Mouse (Mus musculus) liver, embryonic 16.5 days (tissue): ENCODE measurements around the gene Tas1r1. TPM values are rescaled to one million over a fixed set of nuclear protein-coding genes. Genes with fewer than 3 reads are reported as not detected.

Experiments used
- ATAC-seq: fragments of 200-750 bp; cut with Nextera tagmentation; 2 replicates; pipeline ENCODE4 v1.8.0; 2017; ENCODE audit warnings: low read depth, mild to moderate bottlenecking, moderate number of reproducible peaks, moderate library complexity
- H3K27ac ChIP-seq: fragments of 300-500 bp; sonication (generic); 2 replicates; pipeline ENCODE4 v1.5.1; 2014; ENCODE audit warnings: mild to moderate bottlenecking, low read length
- H3K27me3 ChIP-seq: fragments of 300-500 bp; sonication (generic); 2 replicates; pipeline ENCODE4 v1.6.1; 2014; ENCODE audit warnings: low read depth, low read length, mixed read lengths; ENCODE audit not compliant: control insufficient read depth, insufficient read depth
- H3K36me3 ChIP-seq: fragments of 300-500 bp; sonication (generic); 2 replicates; pipeline ENCODE4 v1.6.1; 2014; ENCODE audit warnings: mild to moderate bottlenecking; ENCODE audit not compliant: control insufficient read depth, insufficient read depth
- H3K4me1 ChIP-seq: fragments of 300-500 bp; sonication (generic); 2 replicates; pipeline ENCODE4 v1.6.1; 2014; ENCODE audit warnings: low read depth, low read length, mixed read lengths; ENCODE audit not compliant: control insufficient read depth
- H3K4me2 ChIP-seq: fragments of 300-500 bp; sonication (generic); 2 replicates; pipeline ENCODE4 v1.6.1; 2014; ENCODE audit warnings: low read depth, low read length, mixed read lengths
- H3K4me3 ChIP-seq: fragments of 300-500 bp; sonication (generic); 2 replicates; pipeline ENCODE4 v1.5.1; 2014; ENCODE audit warnings: low read depth, mild to moderate bottlenecking, low read length
- H3K9ac ChIP-seq: fragments of 300-500 bp; sonication (generic); 2 replicates; pipeline ENCODE4 v1.6.1; 2014; ENCODE audit warnings: low read depth, low read length
- H3K9me3 ChIP-seq: fragments of 300-500 bp; sonication (generic); replicated peaks from 2 replicates; pipeline ENCODE4 v1.6.1; 2016; ENCODE audit warnings: low read length; ENCODE audit not compliant: control insufficient read depth
- WGBS: fragments of 180-500 bp; shearing (Covaris S2); extraction: QIAGEN DNeasy Blood & Tissue Kit; methylation state at CpG from one replicate; pipeline ENCODE4 v1.1.7; 2014; ENCODE audit not compliant: insufficient replicate concordance; 5-methylcytosine and 5-hydroxymethylcytosine counted together
- polyA plus RNA-seq: library from polyadenylated mRNA; unstranded; fragments of >200 nt; fragmentation: Nextera tagmentation; extraction: Ambion mirVana; gene quantifications from 2 replicates; pipeline ENCODE4 v1.2.1, GENCODE M21; 2015

Gene Tas1r1
- polyA plus RNA-seq, 1 experiment from 2014 or later = 0.11 TPM

DNA sequence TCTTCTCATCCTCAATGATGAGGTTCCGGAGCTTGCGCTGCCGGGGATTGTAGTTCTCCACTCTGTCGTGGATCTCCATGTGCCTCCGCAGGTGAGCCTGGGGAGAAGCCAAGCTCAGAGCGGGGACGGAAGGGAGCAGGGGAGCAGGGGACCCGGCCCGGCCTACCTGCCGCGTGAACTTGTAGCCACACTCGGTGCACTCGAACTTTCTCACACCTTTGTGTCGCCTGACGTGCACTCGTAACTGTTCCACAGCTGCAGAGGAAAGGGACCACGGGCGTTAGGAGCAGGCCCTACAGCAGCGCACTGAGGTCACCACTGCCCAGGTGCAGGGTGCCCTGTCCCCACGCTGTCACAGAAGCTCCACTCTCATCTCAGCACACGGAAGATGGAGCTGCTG, 18.3 kb downstream of the Tas1r1 start:
- Histone ChIP-seq H3K4me3 (no peak overlapping the region), H3K27me3 (no peaks in the 10 kb centered on the region), H3K27ac (no peak overlapping the region), H3K9me3 (no peaks in the 10 kb centered on the region), H3K9ac (no peak overlapping the region), H3K4me2 (no peak overlapping the region), H3K36me3 (peaks cover 31% of the 10 kb centered on the region), H3K4me1 (peaks cover 6% of the 10 kb centered on the region)
- no peak for ATAC-seq
- WGBS = 85% methylated on average over 21 of the region's 21 CpGs

DNA sequence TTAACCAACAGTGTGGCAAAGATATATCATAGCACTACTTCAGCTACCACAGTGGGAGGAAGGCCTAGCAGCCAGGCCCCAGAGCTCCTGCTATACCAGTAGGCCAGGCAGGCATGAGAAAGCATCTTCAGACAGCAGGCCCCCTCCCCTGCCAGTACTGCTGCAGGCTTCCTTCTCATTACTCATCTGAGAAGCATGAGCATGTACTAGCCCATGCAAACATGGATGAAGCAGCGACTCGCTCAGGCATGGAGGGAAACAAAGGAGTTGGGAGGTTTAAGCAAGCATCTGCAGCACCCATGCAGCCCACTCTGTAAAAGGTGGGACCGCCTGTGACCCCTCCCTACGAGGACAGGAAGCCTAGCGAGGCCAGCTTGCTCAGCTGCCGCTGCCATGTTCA, 19.3 kb downstream of the Tas1r1 start:
- Histone ChIP-seq H3K27ac (no peak overlapping the region), H3K4me1 (peaks cover 2% of the 10 kb centered on the region), H3K36me3 (peaks cover 34% of the 10 kb centered on the region), H3K27me3 (no peaks in the 10 kb centered on the region), H3K9ac (no peak overlapping the region), H3K4me2 (no peak overlapping the region), H3K4me3 (no peak overlapping the region), H3K9me3 (no peaks in the 10 kb centered on the region)
- 86% methylated on average over 6 of the region's 6 CpGs for WGBS
- ATAC-seq = no peak

DNA sequence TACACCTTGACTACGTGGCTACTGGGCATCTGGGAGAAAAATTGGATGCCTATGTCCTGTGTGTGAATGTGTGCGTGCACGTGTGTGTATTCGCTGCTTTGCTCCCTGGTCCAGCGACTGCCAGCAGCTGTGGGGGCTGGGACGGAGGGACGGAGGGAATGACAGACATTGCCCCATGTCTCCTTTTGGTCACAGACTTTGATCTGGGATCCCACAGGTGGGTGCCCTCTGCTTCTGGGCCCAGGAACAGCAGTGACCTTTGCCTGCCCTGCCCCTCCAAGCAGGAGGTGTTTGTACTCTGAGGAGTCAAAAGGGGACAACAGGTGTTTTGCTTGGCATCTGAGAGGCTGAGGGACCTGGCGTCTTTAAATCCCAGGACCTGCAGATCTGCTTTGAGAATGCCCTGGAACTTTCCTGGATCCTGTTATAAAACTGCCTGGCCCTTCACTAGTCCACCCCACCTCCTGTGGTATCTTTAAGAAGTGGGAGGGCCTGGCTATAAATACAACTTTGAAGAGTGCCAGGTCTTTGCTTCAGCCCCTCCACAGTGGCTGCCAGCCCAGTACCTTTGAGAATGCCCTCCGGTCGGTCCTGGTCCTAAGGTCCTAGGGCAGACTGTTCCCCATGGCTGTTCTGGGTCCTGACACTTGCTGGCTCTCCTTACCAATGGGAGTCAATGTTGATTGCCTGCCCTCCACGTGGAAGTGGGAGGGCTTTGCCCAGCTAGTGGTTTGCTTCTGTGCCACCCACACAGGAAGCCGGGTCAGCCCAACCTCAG, 25.1 kb downstream of the Tas1r1 start:
- H3K4me3 ChIP-seq = no peak overlapping the region
- no peak overlapping the region for H3K9ac ChIP-seq
- WGBS = 70% methylated on average over 12 of the region's 12 CpGs
- no peak for ATAC-seq
- H3K9me3 ChIP-seq = no peaks in the 10 kb centered on the region
- peaks cover 31% of the 10 kb centered on the region for H3K4me1 ChIP-seq
- no peak overlapping the region for H3K4me2 ChIP-seq
- peaks cover 4% of the 10 kb centered on the region for H3K27me3 ChIP-seq
- H3K36me3 ChIP-seq = peaks cover 13% of the 10 kb centered on the region
- H3K27ac ChIP-seq = no peak overlapping the region

DNA sequence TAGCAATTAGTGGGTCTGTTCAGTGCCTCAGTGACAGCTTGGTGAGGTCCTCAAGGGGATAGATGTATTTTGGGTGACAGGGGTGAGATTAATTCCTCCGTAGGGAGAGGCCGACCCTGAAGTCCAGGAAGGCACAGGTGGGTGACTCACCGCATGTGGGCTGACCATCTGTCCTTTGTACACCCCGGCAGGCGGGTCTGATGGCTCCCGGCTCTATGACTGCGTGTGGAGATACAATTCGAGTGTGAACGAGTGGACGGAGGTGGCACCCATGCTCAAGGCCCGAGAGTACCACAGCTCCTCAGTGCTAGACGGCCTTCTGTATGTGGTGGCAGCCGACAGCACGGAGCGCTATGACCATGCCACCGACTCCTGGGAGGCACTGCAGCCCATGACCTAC, 26.3 kb downstream of the Tas1r1 start:
- no peak for ATAC-seq
- 92% methylated on average over 16 of the region's 16 CpGs for WGBS
- peaks cover 15% of the 10 kb centered on the region for H3K27me3 ChIP-seq
- H3K27ac ChIP-seq = no peak overlapping the region
- H3K9ac ChIP-seq = no peak overlapping the region
- no peak overlapping the region for H3K4me3 ChIP-seq
- peaks cover 13% of the 10 kb centered on the region for H3K36me3 ChIP-seq
- H3K4me2 ChIP-seq = 0 out of 2 replicates have a peak overlapping the region, but pooled peaks have one; percentile 100
- H3K4me1 ChIP-seq = peaks cover 39% of the 10 kb centered on the region
- no peaks in the 10 kb centered on the region for H3K9me3 ChIP-seq

- peak; percentile 16 for ATAC-seq
- peaks cover 39% of the 10 kb centered on the region for H3K4me1 ChIP-seq
- peak overlapping the region; percentile 100 for H3K4me2 ChIP-seq
- peaks cover 22% of the 10 kb centered on the region for H3K27me3 ChIP-seq
- H3K36me3 ChIP-seq = peaks cover 13% of the 10 kb centered on the region
- peak overlapping the region; percentile 58 for H3K9ac ChIP-seq
- 52% methylated on average over 8 of the region's 8 CpGs for WGBS
- H3K4me3 ChIP-seq = peak overlapping the region; percentile 87
- H3K27ac ChIP-seq = peak overlapping the region; percentile 87
- H3K9me3 ChIP-seq = no peaks in the 10 kb centered on the region
Observed at GRCm38 (mm10) chr4:152011171-152011760, 27.1 kb downstream of the Tas1r1 start.

GRCm38 (mm10) chr4:152010707-152011134, 27.6 kb downstream of the Tas1r1 start:
- peak overlapping the region; percentile 87 for H3K27ac ChIP-seq
- H3K9me3 ChIP-seq = no peaks in the 10 kb centered on the region
- H3K4me2 ChIP-seq = peak overlapping the region; percentile 100
- peak; percentile 35 for ATAC-seq
- peaks cover 22% of the 10 kb centered on the region for H3K27me3 ChIP-seq
- H3K4me1 ChIP-seq = peaks cover 39% of the 10 kb centered on the region
- WGBS = 6% methylated on average over 13 of the region's 13 CpGs
- peak overlapping the region; percentile 58 for H3K9ac ChIP-seq
- peaks cover 13% of the 10 kb centered on the region for H3K36me3 ChIP-seq
- peak overlapping the region; percentile 87 for H3K4me3 ChIP-seq

DNA sequence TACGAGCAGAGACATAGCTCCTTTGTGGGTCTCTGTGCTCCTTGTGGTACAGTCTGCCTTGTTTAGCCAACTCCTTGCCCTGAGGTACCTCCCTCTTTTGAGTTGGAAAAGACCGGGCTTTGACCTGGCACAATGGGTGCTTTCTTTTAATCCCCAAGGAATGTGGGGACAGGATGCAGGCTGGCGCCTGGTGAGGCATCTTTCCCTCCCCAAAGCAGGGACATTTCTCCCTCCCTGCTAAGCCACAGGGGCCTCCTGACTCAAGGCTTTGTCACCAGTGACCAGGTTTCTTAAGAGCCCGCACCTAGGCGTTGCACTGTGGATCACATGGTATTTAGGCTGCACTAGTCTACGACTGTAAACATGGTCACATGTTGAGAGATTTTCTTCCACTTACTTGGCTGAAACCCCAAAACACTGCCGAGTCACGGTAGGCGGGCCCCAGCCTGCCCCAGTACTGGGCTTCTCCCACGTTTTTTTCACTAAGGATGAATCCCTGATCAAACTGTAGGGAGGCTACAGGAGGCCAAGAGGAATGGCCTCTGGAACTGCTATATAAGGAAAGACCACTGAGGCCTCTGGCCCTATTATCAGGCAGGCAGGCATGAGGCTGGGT, 28.2 kb downstream of the Tas1r1 start:
- H3K36me3 ChIP-seq = peaks cover 8% of the 10 kb centered on the region
- H3K4me3 ChIP-seq = peak overlapping the region; percentile 87
- peak; percentile 70 for ATAC-seq
- H3K27me3 ChIP-seq = peaks cover 22% of the 10 kb centered on the region
- peak overlapping the region; percentile 100 for H3K4me2 ChIP-seq
- peak overlapping the region; percentile 82 for H3K9ac ChIP-seq
- H3K27ac ChIP-seq = peak overlapping the region; percentile 87
- peaks cover 39% of the 10 kb centered on the region for H3K4me1 ChIP-seq
- H3K9me3 ChIP-seq = no peaks in the 10 kb centered on the region
- under 1% methylated on average over 10 of the region's 10 CpGs for WGBS

GRCm38 (mm10) chr4:152009076-152010051, 29.0 kb downstream of the Tas1r1 start:
- peaks cover 7% of the 10 kb centered on the region for H3K36me3 ChIP-seq
- H3K9me3 ChIP-seq = no peaks in the 10 kb centered on the region
- under 1% methylated on average over 115 of the region's 115 CpGs for WGBS
- peaks cover 22% of the 10 kb centered on the region for H3K27me3 ChIP-seq
- H3K4me3 ChIP-seq = peak overlapping the region; percentile 87
- H3K4me1 ChIP-seq = peaks cover 39% of the 10 kb centered on the region
- peak; percentile 35 for ATAC-seq
- H3K4me2 ChIP-seq = peak overlapping the region; percentile 100
- H3K27ac ChIP-seq = peak overlapping the region; percentile 87
- peak overlapping the region; percentile 82 for H3K9ac ChIP-seq
